Mouse (Mus musculus) left cerebral cortex, postnatal 14 days (tissue): Measurements from ENCODE around the gene Gm13287. TPM values are rescaled to one million over a fixed set of nuclear protein-coding genes. Genes with fewer than 3 reads are reported as not detected.
"Not testable (repeated sequence)": the region's sequence is repeated elsewhere in the genome, so short reads cannot be mapped to it uniquely, and the experiment has no call there.

ENCODE experiments used
- DNase-seq, 2 experiments: peaks; one replicate each; pipeline ENCODE4 v3.0.0; 2021 to 2022; ENCODE audit warnings: low spot score in 2 of 2, mixed read lengths in 1 of 2
- intact Hi-C: fragments of 180-260 bp; cut with DNase I; formaldehyde crosslinking; loops from one replicate; pipeline ENCODE4 v1.15.1; 2025
- total RNA-seq, 2 experiments: library from RNA; stranded (reverse); gene quantifications; 2 replicates each; pipeline ENCODE4 v1.2.3; 2021

Gene Gm13287
- total RNA-seq, 2 experiments from 2014 or later = not detected

- intact Hi-C loops = not testable (repeated sequence)
- DNase-seq = peak; percentile 20 to 41
Measured at GRCm38 (mm10) chr4:88793936-88794675, 8.9 kb upstream of the Gm13287 start, which contains the start of gene Gm13275. Gene Gm13275, plus strand, starts transcription at chr4:88794487.

DNA sequence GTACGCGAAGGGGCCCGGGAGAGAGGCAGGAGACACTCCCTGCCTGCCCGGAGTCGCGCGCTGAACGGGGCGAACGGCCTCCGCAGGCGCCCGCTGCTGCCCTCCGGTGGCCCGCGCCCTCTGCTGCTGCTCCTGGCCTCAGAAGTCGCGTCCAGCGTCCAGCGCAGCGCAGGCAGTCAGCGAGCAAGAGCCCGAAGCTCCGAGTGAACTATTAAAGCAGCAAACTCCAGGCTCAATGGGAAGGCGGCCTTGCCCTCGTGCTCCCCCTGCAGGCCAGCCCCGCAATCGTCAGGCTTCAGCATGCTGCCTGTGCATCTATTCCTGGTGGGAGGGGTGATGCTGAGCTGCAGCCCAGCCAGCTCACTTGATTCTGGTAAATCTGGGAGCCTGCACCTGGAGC is 6.0 kb upstream of the Gm13287 start, which contains the start of gene Gm13279:
Gm13279 (plus strand) TSS at position 301 of the 400 bp plus-strand sequence.
- intact Hi-C loops, DNase-seq: not testable (repeated sequence)

- DNase-seq, intact Hi-C loops: not testable (repeated sequence)
Measured at GRCm38 (mm10) chr4:88799365-88799764, 3.7 kb upstream of the Gm13287 start, which contains the start of gene Gm13285. Gene Gm13285, plus strand, starts transcription at chr4:88799665.

- DNase-seq, intact Hi-C loops: not testable (repeated sequence)
Measured at GRCm38 (mm10) chr4:88805231-88805630, 2.2 kb downstream of the Gm13287 start, which contains the start of gene Gm13288. Gene Gm13288, plus strand, starts transcription at chr4:88805531.

- DNase-seq, intact Hi-C loops: not testable (repeated sequence)
Measured at GRCm38 (mm10) chr4:88805761-88806160, 2.7 kb downstream of the Gm13287 start.

DNA sequence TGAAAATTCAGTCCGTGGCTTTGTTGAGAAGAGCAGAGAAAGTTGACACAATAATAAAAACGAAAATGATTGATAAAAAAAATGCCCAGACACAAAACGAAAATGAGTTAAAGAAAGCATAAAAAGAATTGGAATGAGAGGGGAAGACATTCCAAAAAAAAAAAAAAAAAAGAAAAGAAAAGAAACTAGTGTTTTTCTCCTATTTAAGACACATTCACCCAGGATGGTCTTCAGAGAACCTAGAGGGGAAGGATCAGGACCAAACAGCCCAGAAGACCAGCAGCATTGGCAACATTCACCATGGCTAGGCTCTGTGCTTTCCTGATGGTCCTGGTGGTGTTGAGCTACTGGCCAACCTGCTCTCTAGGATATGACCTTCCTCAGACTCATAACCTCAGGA is 12.9 kb downstream of the Gm13287 start, which contains the start of gene Ifna7:
Ifna7 (plus strand) TSS at position 301 of the 400 bp plus-strand sequence.
- no peak for DNase-seq
- intact Hi-C loops = no loop called here

GRCm38 (mm10) chr4:88819659-88820058 is 16.6 kb downstream of the Gm13287 start, which contains the start of gene Ifna11:
Gene Ifna11, plus strand, starts transcription at chr4:88819959.
- DNase-seq = no peak
- intact Hi-C loops = no loop called here

GRCm38 (mm10) chr4:88822995-88823394 is 19.9 kb downstream of the Gm13287 start:
- intact Hi-C loops = no loop called here
- peak; percentile 9 to 37 for DNase-seq

DNA sequence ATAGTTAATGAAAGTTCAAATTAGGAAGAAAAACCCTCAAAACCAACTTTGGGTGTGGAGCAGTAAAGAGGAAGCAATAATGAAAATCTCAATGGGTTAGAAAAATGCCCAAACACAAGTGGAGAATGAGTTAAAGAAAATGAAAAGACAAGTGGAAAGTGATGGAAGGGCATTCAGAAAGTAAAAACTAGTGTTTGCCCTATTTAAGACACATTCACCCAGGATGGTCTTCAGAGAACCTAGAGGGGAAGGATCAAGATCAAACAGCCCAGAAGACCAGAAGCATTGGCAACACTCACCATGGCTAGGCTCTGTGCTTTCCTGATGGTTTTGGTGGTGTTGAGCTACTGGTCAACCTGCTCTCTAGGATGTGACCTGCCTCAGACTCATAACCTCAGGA is 24.1 kb downstream of the Gm13287 start, which contains the start of gene Ifna6:
Ifna6 (plus strand) TSS at position 301 of the 400 bp plus-strand sequence.
- intact Hi-C loops, DNase-seq: not testable (repeated sequence)

- intact Hi-C loops = no loop called here
- DNase-seq = peak; percentile 46 to 51
Measured at GRCm38 (mm10) chr4:88830523-88830922, 27.5 kb downstream of the Gm13287 start.

DNA sequence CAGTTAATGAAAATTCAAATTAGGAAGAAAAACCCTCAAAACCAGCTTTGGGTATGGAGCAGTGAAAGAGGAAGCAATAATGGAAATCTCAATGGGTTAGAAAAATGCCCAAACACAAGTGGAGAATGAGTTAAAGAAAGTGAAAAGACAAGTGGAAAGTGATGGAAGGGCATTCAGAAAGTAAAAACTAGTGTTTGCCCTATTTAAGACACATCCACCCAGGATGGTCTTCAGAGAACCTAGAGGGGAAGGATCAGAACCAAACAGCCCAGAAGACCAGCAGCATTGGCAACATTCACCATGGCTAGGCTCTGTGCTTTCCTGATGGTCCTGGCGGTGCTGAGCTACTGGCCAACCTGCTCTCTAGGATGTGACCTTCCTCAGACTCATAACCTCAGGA is 32.2 kb downstream of the Gm13287 start, which contains the start of gene Ifna5:
Ifna5 (plus strand) TSS at position 301 of the 400 bp plus-strand sequence.
- intact Hi-C loops, DNase-seq: not testable (repeated sequence)

DNA sequence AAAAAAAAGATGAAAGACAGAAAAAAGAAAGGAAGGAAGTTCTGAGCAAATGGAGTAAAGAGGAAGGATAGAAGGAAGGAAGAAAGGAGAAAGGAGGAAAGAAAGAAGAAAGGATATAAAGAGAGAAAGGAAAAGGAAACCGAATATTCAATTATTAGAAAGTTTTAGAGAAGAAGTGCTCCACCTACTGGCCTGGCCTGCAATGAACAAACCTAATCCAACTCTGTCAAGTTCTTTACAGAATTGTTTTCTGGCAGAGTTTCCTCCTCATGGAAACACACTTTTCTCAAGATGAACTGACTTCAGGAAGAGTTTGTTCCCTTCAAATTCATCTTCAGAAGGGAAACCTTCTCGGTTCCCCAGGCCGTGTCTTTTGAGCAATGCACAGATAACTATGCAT is 35.8 kb downstream of the Gm13287 start:
- peak; percentile 6 to 8 for DNase-seq
- intact Hi-C loops = no loop called here

GRCm38 (mm10) chr4:88840058-88840457 is 37.0 kb downstream of the Gm13287 start:
- intact Hi-C loops = no loop called here
- DNase-seq = no peak

GRCm38 (mm10) chr4:88841438-88841911 is 38.4 kb downstream of the Gm13287 start, which contains the start of gene Ifna4:
Gene Ifna4, plus strand, starts transcription at chr4:88841861.
- no peak for DNase-seq
- intact Hi-C loops = no loop called here

GRCm38 (mm10) chr4:88845334-88845733 is 42.3 kb downstream of the Gm13287 start:
- no peak for DNase-seq
- intact Hi-C loops = no loop called here

DNA sequence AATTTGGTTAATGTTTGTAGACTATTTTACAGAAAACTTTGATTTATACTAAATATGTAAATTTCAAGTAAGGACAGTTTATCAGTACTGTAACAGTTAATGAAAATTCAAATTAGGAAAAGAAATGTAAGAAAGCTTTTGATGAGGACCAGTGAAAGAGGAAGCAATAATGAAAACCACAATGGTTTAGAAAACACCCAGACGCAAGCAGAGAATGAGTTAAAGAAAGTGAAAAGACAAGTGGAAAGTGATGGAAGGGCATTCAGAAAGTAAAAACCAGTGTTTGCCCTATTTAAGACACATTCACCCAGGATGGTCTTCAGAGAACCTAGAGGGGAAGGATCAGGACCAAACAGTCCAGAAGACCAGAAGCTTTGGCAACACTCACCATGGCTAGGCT is 46.6 kb downstream of the Gm13287 start, which contains the start of gene Ifna1:
Ifna1 (plus strand) TSS at position 390 of the 400 bp plus-strand sequence.
- DNase-seq = no peak
- intact Hi-C loops = no loop called here

GRCm38 (mm10) chr4:88851026-88851763 is 48.1 kb downstream of the Gm13287 start:
- no peak for DNase-seq
- intact Hi-C loops = no loop called here
